Mouse (Mus musculus) kidney, adult 8-10 months (tissue): ENCODE measurements around the gene Plppr2.

ENCODE experiments used
- DNase-seq, 2 experiments: peaks; one replicate each; pipeline ENCODE4 v3.0.0; 2022

Gene Plppr2

DNA sequence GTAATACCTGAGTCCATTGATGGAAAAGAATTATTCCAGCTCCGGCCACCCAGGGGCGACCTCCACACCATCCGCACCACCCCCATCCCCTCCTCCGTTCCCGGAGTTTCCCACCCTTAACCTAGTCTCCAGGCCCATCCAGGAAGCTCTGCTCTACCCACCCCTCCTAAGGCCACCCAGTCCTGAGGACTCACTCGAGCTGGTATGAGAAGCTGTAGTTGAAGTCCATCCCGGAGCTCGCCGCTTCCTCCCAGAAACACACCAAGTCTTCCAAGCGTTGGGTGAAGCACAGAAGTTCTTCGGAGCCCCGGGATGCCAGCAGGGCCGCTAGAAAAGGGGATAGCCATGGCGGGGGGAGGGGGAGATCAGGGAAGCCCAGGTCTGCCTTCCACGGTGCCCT is 25.2 kb downstream of the Plppr2 start:
- no peak for DNase-seq

DNA sequence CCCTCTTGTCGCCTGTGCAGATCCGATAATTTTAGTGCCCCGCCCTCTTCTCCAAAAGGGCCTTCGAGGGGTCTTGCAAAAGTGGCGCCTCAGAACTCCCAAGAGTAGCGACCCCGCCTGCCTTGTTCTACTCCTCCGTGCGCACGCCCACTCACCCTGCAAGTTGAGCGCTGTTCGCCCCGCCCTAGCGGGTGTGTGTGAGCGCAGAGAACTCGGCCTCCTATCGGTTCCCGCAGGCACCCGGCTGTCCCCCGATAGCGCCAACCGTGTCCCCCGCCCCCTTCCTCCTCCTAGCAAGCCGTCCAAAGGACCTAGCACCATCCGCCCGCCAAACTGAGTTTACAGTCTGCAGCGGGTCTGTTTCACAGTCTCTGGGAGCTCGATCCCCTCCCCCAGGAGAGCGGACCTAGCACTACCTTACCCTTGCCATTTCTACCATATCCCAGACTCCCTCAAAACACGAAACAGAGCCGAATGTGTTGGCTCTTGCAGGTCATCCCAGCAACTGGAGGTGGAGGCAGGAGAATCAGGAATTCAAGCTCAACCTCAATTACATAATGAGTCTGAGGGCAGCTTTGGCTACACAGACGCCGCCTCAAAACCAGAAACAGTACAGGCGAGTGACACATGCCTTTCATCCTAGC is 25.7 kb downstream of the Plppr2 start:
- DNase-seq: peak; percentile 49 to 54

DNA sequence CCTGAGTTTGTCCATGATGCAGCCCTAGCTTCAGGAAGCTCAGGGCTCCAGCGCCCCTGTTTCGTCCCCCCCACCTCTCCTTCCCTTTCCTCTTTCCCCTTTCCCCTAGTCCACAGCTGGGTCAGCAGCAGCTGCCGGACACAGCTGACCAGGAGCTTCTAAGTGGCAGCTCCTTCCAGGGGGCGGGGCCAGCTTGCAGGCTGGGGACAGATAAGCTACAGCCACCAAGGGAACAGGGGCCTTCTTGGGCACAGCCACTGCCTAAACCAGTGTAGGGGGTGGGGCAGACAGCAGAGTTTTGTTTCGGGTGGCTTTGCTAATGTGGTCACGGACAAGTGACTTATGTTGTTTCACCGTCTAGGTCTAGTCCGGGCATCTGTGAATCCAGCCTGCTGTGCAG is 26.6 kb downstream of the Plppr2 start, which contains the start of gene Epor:
Gene Epor, minus strand, starts transcription at position 90 of the 400 bp plus-strand sequence.
- no peak for DNase-seq

DNA sequence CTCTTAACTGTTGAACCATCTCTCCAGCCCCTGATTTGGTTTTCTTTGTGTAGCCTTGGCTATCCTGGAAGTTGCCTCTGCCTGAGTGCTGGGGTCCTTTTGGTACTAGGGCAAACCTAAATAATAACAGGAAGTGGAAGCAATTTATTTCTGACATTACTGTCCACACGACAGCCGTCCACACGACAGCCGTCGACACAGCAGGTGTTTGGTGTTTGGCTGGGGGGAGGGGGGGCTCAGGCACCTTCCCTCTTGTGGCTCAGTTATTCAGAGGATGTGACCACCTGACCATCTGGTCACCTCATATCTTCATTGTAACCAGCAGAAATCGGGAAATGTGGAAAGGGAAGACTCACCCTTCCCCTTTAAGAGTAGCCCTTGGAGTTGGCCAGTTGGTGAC is 32.0 kb downstream of the Plppr2 start:
- no peak for DNase-seq

DNA sequence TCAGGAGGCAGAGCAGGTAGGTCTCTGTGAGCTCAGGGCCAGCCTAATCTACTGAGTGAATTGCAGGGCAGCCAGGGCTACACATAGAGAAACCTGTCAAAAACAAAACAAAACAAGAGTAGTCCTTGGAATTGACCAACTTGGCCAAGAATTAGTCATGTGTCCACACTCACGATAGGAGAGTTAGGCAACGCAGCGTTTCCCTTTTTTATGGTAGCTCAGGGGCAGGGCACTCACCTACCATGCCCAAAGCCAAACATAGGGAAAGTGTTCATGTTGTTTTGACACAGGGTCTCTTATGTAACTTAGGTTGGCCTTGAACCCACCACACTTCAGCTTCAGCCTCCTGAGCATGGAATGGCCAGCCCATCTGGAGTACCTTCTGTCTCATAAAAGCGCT is 32.5 kb downstream of the Plppr2 start:
- no peak for DNase-seq

DNA sequence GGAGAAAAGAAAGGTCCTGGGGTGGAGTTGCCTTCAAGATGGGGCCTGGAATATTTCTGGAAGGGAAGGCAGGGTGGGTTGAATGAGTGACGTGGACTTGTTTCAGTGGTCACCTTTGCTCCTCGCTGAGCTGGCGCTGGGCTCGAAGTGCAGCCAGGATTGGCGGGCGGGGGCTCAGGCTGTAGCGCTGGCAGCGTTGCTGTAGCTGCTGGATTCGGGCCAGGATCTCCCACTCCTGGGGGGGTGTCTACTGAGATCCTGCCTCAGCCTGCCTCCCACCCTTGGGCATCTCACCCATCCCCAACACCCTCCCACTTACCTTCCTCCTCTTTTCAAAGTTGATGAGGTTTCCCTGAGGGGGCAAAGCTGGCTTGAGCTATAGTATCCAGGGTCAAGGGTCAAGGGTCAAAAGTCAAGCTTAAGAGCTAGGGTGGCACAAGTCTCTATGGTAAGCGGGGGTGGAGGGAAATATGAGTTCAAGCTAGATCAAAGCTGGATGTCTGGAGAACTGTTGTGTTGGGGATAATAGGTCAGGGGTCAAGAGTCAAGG is 39.9 kb downstream of the Plppr2 start:
- no peak for DNase-seq

DNA sequence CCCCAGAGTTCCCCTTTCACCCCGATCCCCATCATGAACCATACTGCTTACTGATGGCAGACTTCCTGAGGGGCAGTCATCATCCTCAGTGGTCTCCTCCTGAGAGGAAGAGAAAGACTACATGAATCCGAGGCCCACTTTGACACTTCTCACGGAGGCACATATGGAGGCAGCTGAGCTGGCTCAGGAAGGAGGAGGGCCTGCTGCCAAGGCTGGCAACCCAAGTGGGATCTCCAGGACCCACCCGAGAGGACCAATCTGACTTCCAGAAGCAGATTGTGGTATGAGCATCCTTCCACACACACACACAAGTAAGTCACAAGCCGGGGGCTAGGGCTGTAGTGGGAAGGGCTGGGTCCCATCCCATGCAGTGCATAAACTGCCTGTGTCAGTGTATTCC is 40.5 kb downstream of the Plppr2 start:
- DNase-seq: no peak

DNA sequence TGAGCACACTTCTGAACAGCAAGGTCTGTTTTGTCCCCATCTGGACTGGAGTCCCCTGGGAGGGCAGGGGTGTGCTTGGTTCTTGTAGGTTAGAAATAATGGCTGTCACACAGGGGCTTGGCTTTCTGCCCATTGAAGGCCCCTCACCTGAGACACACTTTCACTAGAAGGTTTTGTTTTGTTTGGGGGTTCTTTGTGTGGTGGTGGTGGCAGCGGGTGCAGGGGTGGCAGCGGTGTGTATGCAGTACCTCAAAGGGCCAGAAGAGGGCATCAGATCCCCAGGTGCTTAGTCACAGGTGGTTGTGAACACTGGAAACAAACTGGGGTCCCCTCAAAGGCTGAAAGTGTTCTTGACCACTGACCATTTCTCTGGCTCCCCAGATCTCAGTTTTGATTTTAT is 41.1 kb downstream of the Plppr2 start:
- DNase-seq: peak in 1 of 2 experiments; percentile 49

DNA sequence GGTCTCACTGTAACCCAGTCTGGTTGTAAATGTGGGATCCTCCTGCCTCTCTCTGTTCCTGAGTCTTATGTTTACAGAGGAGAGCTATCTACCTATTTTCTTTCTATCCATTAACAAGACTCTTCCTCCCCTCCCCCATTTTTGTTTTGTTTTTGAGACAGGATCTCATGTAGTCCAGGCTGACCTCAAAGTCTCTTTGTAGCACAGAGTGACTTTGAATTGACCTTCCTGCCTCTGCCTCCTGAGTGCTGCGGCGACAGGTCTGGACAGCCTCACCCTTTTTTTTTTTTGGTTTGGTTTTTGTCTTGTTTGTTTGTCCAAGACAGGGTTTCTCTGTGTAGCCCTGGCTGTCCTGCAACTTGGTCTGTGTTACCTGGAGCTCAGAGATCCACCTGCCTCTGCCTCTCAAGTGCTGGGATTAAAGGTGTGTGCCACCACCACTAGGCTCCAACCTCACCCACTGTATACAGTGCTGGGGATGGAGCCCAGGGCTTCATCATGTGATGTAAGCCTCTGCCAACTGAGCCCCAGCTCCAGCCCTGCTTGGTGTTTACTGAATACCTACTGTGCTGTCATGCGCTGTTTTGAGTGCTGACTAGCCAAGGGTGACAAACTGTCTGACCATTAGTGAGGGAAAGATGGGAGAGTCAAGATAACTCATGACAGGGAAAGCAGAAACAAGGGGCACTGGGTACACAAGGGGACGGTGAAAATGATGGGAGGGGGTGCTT is 41.7 kb downstream of the Plppr2 start:
- DNase-seq: peak; percentile 46 to 57

DNA sequence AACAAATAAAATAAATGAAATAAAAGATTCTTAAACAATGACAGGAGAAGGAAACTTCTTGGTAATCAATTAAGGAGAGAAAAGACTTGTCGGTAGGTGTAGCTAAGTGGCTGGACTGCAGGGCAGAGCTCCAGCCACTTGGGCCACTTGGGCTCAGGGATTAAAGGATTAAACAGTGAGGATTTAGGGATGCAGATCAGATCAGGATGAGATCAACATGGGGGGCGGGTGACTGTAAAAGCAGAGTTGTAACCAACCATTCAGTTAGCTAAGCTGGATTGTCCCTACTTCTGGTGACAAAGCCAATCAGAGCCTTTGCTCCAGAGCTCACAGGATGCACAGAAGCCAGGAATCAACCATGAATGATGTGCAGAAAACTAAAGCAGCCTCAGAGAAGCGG is 47.1 kb downstream of the Plppr2 start:
- no peak for DNase-seq

DNA sequence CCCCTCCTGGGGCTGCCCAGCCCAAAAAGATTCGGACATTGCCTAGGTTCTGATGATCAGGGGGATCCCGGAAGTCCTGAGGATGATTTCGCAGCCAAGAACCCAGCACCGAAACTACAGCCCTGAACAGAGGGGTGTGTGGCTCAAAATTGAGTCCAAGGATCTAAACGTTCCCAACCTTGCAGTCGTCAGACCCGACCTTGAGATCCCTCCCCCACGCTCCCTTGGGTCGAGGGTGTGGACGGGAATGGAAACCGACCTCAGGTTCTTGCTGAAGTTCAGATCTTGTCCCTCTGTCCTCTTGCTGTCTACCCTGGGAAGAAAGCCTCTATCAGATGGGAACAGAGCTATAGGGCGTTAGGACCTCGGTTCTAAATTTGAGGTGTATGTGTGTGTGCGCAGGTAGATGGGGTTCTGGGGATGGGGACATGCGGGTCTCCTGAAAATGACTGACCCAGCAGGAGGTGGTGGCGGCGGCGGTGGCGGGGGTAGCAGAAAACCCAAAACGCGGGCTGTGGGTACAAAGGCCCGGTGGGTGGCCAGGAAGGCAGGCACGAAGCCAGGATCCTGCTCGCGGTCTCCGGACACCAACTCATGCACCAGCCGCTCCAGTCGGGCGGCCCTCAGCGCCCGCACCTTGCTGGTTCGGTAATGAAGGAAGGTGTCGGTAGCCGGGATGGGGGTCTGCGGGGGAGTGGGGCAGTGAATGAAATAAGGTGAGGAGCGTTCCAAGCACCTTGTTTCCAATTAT is 50.9 kb downstream of the Plppr2 start:
- DNase-seq: peak in 1 of 2 experiments; percentile 18

DNA sequence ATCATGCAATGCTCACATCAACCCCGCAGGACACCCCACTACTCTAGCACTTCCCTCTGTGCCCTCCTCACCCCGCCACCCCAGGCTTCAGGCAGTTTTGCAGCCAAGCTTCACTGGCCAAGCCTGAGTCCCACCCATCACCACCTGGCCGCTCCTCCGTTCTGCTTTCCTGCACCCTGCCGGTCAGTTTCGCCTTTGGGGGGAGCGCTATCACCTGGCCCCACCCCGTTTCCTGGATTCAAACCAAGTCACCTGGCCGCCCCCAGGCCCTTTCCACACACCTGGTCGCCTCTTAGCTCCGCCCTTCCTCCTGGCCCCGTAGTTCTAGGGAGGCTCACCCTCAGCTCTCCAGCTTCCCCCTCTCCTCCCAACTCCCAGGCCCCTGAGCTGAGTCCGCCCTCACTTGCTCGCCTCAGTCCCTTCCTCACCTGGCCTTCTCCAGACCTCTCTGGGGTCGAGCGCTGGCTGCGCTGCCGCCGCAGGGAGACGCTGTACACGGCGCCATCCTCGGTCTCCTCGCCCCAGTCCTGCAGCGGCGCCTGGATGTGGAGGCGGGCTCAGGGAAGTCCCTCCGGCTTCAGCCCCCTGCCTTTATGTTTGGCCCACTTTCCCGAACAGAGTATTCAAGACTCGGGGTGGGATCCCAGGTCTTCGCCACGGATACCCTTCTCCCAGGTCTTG is 51.7 kb downstream of the Plppr2 start:
- DNase-seq: peak; percentile 77 to 86

DNA sequence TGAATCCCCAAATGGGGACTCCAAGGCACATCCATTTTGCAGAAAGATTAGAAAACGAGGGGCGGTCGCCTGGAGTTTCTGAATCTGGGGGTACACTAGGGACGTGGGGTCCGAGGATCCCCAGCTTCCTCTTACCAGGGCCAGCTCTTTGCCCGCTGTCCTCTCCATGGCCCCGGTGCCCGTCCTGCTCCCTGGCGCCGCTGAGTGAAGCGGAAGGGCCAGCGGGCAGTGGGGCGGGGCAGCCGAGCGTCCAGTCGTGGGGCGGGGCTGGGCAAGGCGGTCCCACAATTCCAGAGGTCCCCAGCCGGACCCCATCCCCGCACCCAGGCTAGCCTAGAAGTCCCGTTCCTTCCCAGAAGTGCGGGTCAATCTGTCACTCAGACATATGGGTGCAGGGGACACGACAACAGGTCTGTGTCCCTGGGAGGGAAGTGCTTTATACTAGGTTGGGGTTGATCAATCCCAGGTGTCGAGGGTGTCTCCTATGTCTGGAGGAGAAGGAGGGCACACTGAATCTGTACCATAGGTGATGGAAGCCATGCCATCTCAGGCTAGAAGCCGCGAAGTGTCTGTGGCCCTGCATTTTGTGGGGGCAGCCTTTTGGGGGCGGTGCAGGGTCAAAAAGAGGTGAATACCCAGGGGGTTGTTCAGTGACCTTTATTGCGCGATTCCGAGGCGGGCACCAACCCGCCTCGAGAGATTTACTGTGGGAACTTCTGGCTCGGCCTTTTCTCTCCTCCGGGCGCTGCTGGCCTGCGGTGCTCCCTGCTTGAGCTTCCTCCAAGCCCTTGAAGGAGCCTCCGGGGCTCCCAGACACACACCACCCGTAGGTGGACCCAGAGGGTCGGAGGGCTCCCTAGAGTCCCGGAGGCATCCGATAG is 52.6 kb downstream of the Plppr2 start, which contains the start of gene Rgl3:
Gene Rgl3, minus strand, starts transcription at position 217 of the 881 bp plus-strand sequence.
- peak; percentile 77 to 83 for DNase-seq

DNA sequence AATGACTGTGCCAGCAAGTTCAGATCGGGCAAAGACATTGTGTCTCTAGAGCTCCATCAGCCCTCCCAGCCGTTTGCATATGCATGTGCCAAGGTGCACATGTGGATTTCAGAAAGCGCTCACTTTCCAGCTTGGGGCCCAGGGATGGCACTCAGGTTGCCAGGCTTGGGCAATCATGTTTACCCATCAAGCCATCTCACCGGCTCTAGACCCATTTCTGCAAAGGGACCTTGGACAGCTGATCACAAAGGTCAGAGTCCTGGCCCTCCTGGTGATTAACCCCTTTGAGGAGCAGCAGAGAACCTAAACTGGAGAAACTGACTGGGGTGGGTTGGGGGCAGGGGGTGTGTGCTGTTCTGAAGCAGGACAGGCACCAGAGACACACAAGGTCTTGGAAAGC is 55.4 kb downstream of the Plppr2 start:
- peak in 1 of 2 experiments; percentile 36 for DNase-seq

DNA sequence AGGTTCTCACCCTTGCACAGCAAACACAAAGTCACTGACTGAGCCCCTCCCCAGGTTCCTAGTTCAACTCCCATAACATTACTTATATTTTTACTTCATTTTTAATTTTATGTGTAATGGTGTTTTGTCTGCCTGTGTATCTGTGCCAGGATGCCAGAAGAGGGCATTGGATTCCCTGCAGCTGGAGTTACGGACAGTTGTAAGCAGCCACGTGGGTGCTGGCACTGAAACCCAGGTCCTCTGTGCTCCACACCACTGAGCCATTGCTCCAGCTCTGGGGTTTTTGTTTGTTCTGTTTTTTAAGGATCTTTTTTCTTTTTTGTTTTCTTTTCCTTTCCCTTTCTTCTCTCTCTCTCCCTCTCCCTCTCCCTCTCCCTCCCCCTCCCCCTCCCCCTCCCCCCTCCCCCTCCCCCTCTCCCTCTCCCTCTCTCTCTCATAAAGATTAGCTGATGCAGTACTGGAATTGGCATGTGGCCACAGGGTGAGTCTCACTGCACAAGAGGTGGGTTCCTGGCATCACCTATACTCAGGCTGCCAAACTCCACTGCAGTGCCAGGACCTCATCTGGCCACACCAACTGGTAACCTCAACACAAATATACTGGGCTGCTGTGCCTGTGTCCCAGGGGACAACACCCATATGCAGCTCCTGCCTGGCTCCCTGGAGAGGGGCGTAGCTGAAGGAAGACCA is 59.5 kb downstream of the Plppr2 start:
- DNase-seq: no peak
